Mouse (Mus musculus) gastrocnemius, postnatal 25 days (tissue): ENCODE data around the gene Rrp1. TPM values are rescaled to one million over a fixed set of nuclear protein-coding genes. Genes with fewer than 3 reads are reported as not detected.
A peak's percentile ranks its signal among the peaks of the same experiment; 100 is the strongest.
"Not testable (repeated sequence)": the region's sequence is repeated elsewhere in the genome, so short reads cannot be mapped to it uniquely, and the experiment has no call there.

Experiments
- DNase-seq: peaks from one replicate; pipeline ENCODE4 v3.0.0; 2022
- total RNA-seq, 2 experiments: library from RNA; stranded (reverse); gene quantifications; 1 replicate in 1 of 2; 2 replicates in 1 of 2; pipeline ENCODE4 v1.2.3; 2021

The Rrp1 gene
- total RNA-seq, 2 experiments from 2014 or later, result 58.8 to 62.0 TPM

GRCm38 (mm10) chr10:78383567-78383966, 29.3 kb downstream of the Rrp1 start:
- DNase-seq, result no peak

GRCm38 (mm10) chr10:78378516-78378915, 34.3 kb downstream of the Rrp1 start:
- no peak for DNase-seq

GRCm38 (mm10) chr10:78372681-78373668, 39.9 kb downstream of the Rrp1 start:
- DNase-seq, result no peak

GRCm38 (mm10) chr10:78371746-78372145, 41.1 kb downstream of the Rrp1 start:
- DNase-seq, result no peak

- DNase-seq, result no peak
These were observed 45.3 kb downstream of the Rrp1 start for GRCm38 (mm10) chr10:78367586-78367985.

GRCm38 (mm10) chr10:78366851-78367312, 46.0 kb downstream of the Rrp1 start:
- DNase-seq, result no peak

- DNase-seq, result no peak
These were observed 46.5 kb downstream of the Rrp1 start for GRCm38 (mm10) chr10:78366195-78366834.

- no peak for DNase-seq
These were observed 47.3 kb downstream of the Rrp1 start for GRCm38 (mm10) chr10:78365555-78365954.

- DNase-seq, result no peak
These were observed 48.7 kb downstream of the Rrp1 start for GRCm38 (mm10) chr10:78364106-78364505.

- no peak for DNase-seq
These were observed 49.5 kb downstream of the Rrp1 start for GRCm38 (mm10) chr10:78363366-78363765.

- DNase-seq, result peak; percentile 62
These were observed 50.9 kb downstream of the Rrp1 start for GRCm38 (mm10) chr10:78361951-78362350.

GRCm38 (mm10) chr10:78360290-78360711, 52.5 kb downstream of the Rrp1 start:
- no peak for DNase-seq

GRCm38 (mm10) chr10:78358999-78359398, 53.8 kb downstream of the Rrp1 start:
- DNase-seq, result not testable (repeated sequence)

- no peak for DNase-seq
These were observed 54.6 kb downstream of the Rrp1 start for GRCm38 (mm10) chr10:78358266-78358665.

GRCm38 (mm10) chr10:78357742-78358141, 55.1 kb downstream of the Rrp1 start:
- DNase-seq, result no peak

GRCm38 (mm10) chr10:78355931-78356593, 56.8 kb downstream of the Rrp1 start:
- no peak for DNase-seq

- no peak for DNase-seq
These were observed 59.6 kb downstream of the Rrp1 start for GRCm38 (mm10) chr10:78353196-78353595.

GRCm38 (mm10) chr10:78352666-78353030, 60.2 kb downstream of the Rrp1 start:
- DNase-seq, result no peak

- DNase-seq, result peak; percentile 68
These were observed 60.8 kb downstream of the Rrp1 start, which contains the start of gene Agpat3 for GRCm38 (mm10) chr10:78351887-78352665. TSS of gene Agpat3 (minus strand) at chr10:78352489.

- DNase-seq, result no peak
These were observed 61.3 kb downstream of the Rrp1 start for GRCm38 (mm10) chr10:78351564-78351886.

- DNase-seq, result no peak
These were observed 61.9 kb downstream of the Rrp1 start for GRCm38 (mm10) chr10:78350796-78351556.
